Mouse (Mus musculus) spleen, adult 2 months (tissue): ENCODE measurements at regions not wholly inside any gene's neighbourhood (a gene's known extent, or its start where the extent isn't known, plus 50 kb on each side); places are given as distances from the start of the nearest gene placed in this dataset.

Source experiments
- DNase-seq, 2 experiments: peaks; one replicate each; pipeline versions ENCODE4 v3.0.0 to v3.0.0-alpha.2; 2012 to 2021; ENCODE audit warnings: low spot score in 2 of 2, low read depth in 1 of 2
- H3K27ac ChIP-seq: fragments of 200-500 bp; 2 replicates; pipeline ENCODE4 v1.5.1; 2012; ENCODE audit warnings: low read length, inconsistent platforms; ENCODE audit not compliant: insufficient read depth
- H3K27me3 ChIP-seq: fragments of 200-500 bp; 2 replicates; pipeline ENCODE4 v1.6.1; 2012; ENCODE audit warnings: mild to moderate bottlenecking, moderate library complexity, low read length, inconsistent platforms; ENCODE audit not compliant: control insufficient read depth, insufficient read depth
- H3K36me3 ChIP-seq: fragments of 200-500 bp; 2 replicates; pipeline ENCODE4 v1.6.1; 2012; ENCODE audit warnings: mild to moderate bottlenecking, low read length, inconsistent platforms; ENCODE audit not compliant: control insufficient read depth, insufficient read depth
- H3K4me1 ChIP-seq: fragments of 200-500 bp; 2 replicates; pipeline ENCODE4 v1.6.1; 2011; ENCODE audit warnings: inconsistent platforms; ENCODE audit not compliant: control insufficient read depth, insufficient read depth, insufficient read length
- H3K4me3 ChIP-seq: fragments of 200-500 bp; 2 replicates; pipeline ENCODE4 v1.5.1; 2011; ENCODE audit warnings: mild to moderate bottlenecking, inconsistent platforms; ENCODE audit not compliant: insufficient read depth, insufficient read length; ENCODE audit errors: extremely low read depth
- CTCF ChIP-seq: fragments of 200-500 bp; IDR thresholded peaks from 2 replicates; pipeline ENCODE4 v1.5.1; 2011; ENCODE audit warnings: mild to moderate bottlenecking, inconsistent platforms; ENCODE audit not compliant: insufficient read depth, insufficient read length, insufficient replicate concordance; ENCODE audit errors: extremely low read depth
- POLR2A ChIP-seq: fragments of 200-500 bp; IDR thresholded peaks from 2 replicates; pipeline ENCODE4 v1.6.1; 2011; ENCODE audit warnings: low read depth, low read length, inconsistent platforms
- WGBS: fragments of 180-500 bp; shearing (Covaris S2); methylation state at CpG from one replicate; pipeline ENCODE4 v1.1.7; 2018; 5-methylcytosine and 5-hydroxymethylcytosine counted together

GRCm38 (mm10) chr2:179379691-179380443 lies 62.4 kb upstream of the Cdh4 start:
- WGBS: 80% methylated on average over 11 of the region's 11 CpGs
- DNase-seq: no peak

GRCm38 (mm10) chr2:179380444-179380705 lies 61.9 kb upstream of the Cdh4 start:
- H3K27me3 ChIP-seq: no peaks in the 10 kb centered on the region
- 82% methylated on average over 4 of the region's 4 CpGs for WGBS
- no peak for DNase-seq
- H3K4me1 ChIP-seq: no peaks in the 10 kb centered on the region
- H3K27ac ChIP-seq: no peak overlapping the region
- TF ChIP-seq CTCF (no peak), POLR2A (no peak)
- no peaks in the 10 kb centered on the region for H3K36me3 ChIP-seq
- no peak overlapping the region for H3K4me3 ChIP-seq

More at GRCm38 (mm10) chr2:179379691-179380443, 62.4 kb upstream of the Cdh4 start:
- TF ChIP-seq CTCF (no peak), POLR2A (no peak)
- Histone ChIP-seq H3K27ac (no peak overlapping the region), H3K36me3 (no peaks in the 10 kb centered on the region), H3K27me3 (no peaks in the 10 kb centered on the region), H3K4me1 (no peaks in the 10 kb centered on the region), H3K4me3 (no peak overlapping the region)

DNA sequence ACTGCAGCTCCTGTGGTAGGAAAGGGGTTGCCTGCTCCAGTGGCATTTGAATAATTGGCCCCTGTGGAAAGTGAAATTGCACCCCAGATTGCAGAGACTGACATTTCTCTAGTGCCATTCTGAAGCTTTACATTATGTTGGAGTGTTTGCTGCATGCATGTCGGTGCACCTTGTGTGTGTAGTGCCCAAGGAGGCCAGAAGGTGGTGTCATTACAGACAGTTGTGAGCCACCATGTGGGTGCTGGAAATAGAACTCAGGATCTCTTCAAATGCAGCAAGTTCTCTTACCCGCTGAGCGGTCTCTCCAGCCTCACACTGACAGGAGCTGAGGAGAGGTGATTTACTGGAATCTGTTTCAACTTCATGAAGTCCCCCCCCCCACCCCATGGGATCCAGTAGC lies 60.3 kb upstream of the Cdh4 start:
- 89% methylated on average over 3 of the region's 3 CpGs for WGBS
- H3K4me3 ChIP-seq: no peak overlapping the region
- no peak for DNase-seq
- no peaks in the 10 kb centered on the region for H3K36me3 ChIP-seq
- no peaks in the 10 kb centered on the region for H3K27me3 ChIP-seq
- TF ChIP-seq POLR2A (no peak), CTCF (no peak)
- H3K4me1 ChIP-seq: no peaks in the 10 kb centered on the region
- H3K27ac ChIP-seq: no peak overlapping the region

DNA sequence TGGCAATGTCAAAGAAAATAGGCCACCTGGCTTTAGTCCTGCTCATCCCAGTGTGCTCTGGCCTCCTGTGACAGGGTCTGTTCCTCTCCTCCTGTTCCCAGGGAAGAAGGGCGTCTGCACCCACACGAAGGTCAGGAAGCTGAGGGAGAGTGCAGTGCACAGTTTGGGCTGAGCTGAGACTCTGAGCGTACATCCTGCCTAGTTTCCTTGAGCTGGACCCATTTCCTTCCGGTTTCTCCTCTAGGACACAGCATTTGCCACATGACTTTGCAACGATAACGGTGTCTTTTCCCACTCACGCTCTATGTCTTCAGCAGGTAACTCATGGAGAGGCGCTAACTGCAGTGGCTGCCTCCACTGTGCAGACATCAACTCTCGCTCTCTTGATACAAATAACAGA lies 59.6 kb upstream of the Cdh4 start:
- no peak for DNase-seq

DNA sequence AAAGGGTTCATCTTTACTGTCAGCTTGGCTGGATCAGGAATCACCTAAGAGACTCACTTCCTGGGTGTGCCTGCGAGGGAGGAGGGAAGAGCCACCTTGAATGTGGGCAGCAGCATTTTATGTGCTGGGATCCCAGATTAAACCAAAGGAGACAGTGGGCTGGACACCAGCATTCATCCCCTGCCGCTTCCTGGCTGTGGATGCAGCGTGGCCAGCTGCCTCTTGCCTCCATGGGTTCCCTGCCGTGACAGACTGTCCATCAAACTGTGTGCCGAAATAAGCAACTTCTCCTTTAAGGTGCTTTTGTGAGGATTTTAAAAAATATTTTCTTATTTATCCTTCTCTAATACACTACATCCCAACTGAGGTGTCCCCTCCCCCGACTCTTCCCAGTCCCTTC lies 55.4 kb upstream of the Cdh4 start:
- Histone ChIP-seq H3K27me3 (no peaks in the 10 kb centered on the region), H3K36me3 (no peaks in the 10 kb centered on the region), H3K4me3 (no peak overlapping the region), H3K4me1 (no peaks in the 10 kb centered on the region), H3K27ac (no peak overlapping the region)
- WGBS: 72% methylated on average over 6 of the region's 6 CpGs
- TF ChIP-seq POLR2A: no peak
- no peak for DNase-seq

More for the DNA sequence above, 59.6 kb upstream of the Cdh4 start:
- Histone ChIP-seq H3K36me3 (no peaks in the 10 kb centered on the region), H3K4me3 (no peak overlapping the region), H3K4me1 (no peaks in the 10 kb centered on the region), H3K27ac (no peak overlapping the region), H3K27me3 (no peaks in the 10 kb centered on the region)
- no peak for TF ChIP-seq CTCF
- no peak for TF ChIP-seq POLR2A
- 66% methylated on average over 9 of the region's 9 CpGs for WGBS

DNA sequence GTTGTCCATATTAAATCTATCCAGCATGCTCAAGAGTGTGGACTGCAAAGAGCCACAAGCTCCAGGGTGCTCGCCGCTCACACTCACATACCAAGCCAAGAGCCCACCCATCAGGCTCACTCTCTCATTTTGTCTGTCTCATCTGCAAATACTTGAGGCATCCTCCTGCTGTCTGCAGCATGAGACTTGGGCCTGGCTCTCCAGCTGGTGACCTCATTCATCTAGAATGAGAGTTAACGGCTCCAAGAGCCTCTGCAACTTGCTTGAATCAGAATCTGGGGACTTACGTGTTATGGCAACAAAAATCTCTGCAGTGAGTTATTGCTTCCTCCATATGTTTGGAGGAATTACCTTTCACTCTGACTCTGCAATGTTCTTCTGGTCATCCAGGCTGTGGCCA lies 51.7 kb upstream of the Cdh4 start:
- TF ChIP-seq CTCF (no peak), POLR2A (no peak)
- DNase-seq: no peak
- Histone ChIP-seq H3K4me3 (no peak overlapping the region), H3K4me1 (no peaks in the 10 kb centered on the region), H3K27ac (no peak overlapping the region), H3K36me3 (no peaks in the 10 kb centered on the region), H3K27me3 (no peaks in the 10 kb centered on the region)
- 71% methylated on average over 4 of the region's 4 CpGs for WGBS

DNA sequence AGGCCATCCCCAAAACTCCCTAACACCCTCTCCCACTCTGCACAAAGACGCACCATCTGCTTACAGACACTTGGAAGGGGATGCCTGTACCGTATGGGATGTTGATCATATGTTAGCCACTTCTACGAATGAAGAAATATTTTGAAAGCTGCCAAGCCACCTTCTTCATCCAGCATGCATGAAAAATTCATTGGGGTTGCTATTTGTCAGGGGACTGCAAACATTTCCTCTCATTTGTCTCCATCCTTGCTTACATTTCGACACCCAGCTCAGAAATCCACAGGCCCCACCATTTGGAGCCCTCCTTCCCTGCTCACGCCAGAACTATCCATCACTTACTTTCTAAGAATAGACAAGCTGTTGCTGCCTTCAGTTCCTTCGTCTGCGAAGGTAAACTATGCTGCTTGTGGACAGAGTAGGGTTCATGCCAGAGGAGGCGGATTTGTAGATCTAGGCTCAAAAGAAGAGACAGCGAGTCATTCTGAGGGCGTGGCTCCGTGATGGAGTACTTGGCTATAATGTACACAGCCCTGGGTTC lies 51.2 kb upstream of the Cdh4 start:
- no peak for DNase-seq
- no peak overlapping the region for H3K27ac ChIP-seq
- TF ChIP-seq POLR2A (no peak), CTCF (no peak)
- no peaks in the 10 kb centered on the region for H3K27me3 ChIP-seq
- H3K4me1 ChIP-seq: no peaks in the 10 kb centered on the region
- no peak overlapping the region for H3K4me3 ChIP-seq
- WGBS: 74% methylated on average over 11 of the region's 11 CpGs
- H3K36me3 ChIP-seq: no peaks in the 10 kb centered on the region
